ENCODE assay signal across 13 mouse cellular contexts in the genomic region with DNA sequence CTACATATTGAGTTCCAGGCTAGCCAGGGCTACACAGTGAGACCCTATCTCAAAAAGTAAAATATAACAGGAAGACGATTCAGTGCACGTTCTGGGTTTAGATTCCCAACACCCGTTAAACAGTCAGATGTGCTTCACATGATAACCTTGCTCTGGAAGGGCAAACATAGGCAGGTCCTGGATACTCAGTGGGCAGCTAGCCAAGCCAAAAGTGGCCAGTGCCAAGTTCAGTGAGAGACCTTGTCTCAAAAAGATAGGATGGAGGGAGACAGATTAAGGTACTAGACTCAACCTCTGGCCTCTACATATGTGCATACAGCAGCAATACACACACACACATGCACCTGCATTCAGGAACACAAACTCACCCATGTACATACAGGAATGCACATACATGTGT. TPM values are rescaled to one million over a fixed set of nuclear protein-coding genes. Genes with fewer than 3 reads are reported as not detected.
"Had no signal": no experiment of that assay in that cellular context is flagged by ENCODE, and none has a peak within 500 bp of the region (broad histone marks: within the 10 kb centered on the region; RNA-seq: fewer than 3 reads in every experiment).

No protein-coding gene starts in this region.

- H3K27ac ChIP-seq: limb, embryonic 12.5 days; limb, embryonic 15.5 days; liver, embryonic 14.5 days; macrophage; midbrain, embryonic 13.5 days had no signal

- H3K4me2 ChIP-seq: limb, embryonic 12.5 days; limb, embryonic 15.5 days; liver, embryonic 11.5 days; lung, embryonic 14.5 days; midbrain, embryonic 13.5 days had no signal

- H3K27me3 ChIP-seq: limb, embryonic 12.5 days; limb, embryonic 15.5 days; midbrain, embryonic 13.5 days had no signal

- H3K9ac ChIP-seq: limb, embryonic 12.5 days; limb, embryonic 15.5 days; liver, embryonic 14.5 days; liver, postnatal 0 days; lung, embryonic 14.5 days; midbrain, embryonic 13.5 days had no signal

- H3K4me1 ChIP-seq: midbrain, embryonic 13.5 days had no signal

- H3K9me3 ChIP-seq: limb, embryonic 12.5 days; limb, embryonic 15.5 days; midbrain, embryonic 13.5 days had no signal

- H3K4me3 ChIP-seq: limb, embryonic 12.5 days; limb, embryonic 15.5 days; midbrain, embryonic 13.5 days had no signal

- H3K36me3 ChIP-seq: limb, embryonic 12.5 days; limb, embryonic 15.5 days; midbrain, embryonic 13.5 days had no signal

- DNase-seq: kidney, adult 2 months; left cerebral cortex, postnatal 4 days; liver, postnatal 0 days; lung, embryonic 14.5 days; thymus, adult 18-20 months; thymus, postnatal 36 days had no signal

- ATAC-seq: liver, postnatal 0 days; lung, postnatal 0 days; midbrain, embryonic 13.5 days had no signal

RNA-seq across cellular contexts. Expression of a gene that starts 56.7 kb away (rescaled TPM):
- polyA plus RNA-seq: macrophage had no signal
